Mouse (Mus musculus) neural tube, postnatal 0 days (tissue): ENCODE measurements around the gene Apbb2. TPM values are rescaled to one million over a fixed set of nuclear protein-coding genes. Genes with fewer than 3 reads are reported as not detected.

ENCODE experiments used
- polyA plus RNA-seq: library from polyadenylated mRNA; unstranded; fragments of >200 nt; fragmentation: Nextera tagmentation; extraction: Ambion mirVana; gene quantifications from 2 replicates; pipeline ENCODE4 v1.2.1, GENCODE M21; 2015

Apbb2 gene
- polyA plus RNA-seq = 69.5 and 77.8 TPM in 2 replicates

DNA sequence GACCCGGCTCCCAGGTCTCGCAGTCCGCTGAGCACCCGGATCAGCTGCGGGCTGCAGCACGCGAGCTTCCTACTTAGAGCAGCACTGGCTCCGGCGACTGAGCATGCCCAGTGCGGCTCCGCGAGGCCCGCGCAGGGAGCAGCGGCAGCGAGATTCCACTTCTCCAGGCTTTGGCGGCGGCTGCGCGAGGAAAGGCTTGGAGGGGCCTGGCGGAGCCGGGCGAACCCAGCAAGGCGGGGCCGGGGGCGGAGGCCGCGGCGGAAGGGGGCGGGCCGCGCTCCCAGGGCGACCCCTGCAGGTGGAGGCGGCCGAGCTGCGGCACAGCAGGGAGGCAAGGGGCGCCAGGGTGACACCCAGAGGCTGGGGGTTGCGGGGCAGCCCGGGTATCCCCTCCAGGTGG lies at the start of gene Apbb2:
Apbb2 (minus strand) TSS at position 188 of the 400 bp plus-strand sequence.

DNA sequence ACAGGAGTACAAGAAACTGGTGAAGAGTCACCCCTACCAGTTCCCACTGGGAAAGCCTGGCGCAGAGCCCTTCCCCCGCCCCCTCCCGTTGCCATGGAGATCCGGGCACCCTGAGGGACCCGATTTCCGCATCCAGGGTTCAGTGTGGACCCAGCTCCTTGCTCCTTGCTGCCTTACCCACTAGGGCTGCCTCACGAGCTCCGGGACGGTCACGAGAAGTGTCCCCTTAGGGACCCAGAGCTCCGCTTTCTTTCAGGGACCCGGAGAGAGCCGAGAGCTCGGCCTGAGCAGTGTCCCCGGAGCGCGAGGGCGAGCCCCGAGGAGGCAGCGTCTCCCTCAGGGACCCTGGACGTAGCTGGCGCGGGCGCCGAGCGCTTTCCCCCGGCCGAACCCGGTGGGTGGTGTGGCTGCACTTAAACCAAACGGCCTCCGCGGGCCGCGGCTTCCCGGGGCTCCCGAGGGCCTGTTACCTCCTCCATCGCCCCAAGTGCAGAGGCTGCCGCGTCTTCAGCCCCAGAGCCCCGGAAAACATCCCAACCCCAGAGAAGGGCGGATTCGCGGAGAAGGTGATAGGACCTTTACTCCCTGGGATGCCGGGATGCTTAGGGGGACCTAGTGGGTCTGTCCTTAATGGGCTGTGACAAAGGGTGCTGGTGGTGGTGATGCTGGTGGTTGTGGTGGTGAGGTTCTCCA lies 358.7 kb downstream of the Apbb2 start, which contains the start of gene Nsun7:
Nsun7 (plus strand) TSS at position 142 of the 693 bp plus-strand sequence.

Other genes with a start within 250 kb of the Apbb2 start
- gene Uchl1, start 57.3 kb upstream of the Apbb2 start, polyA plus RNA-seq = 1,464 and 1,575 TPM in 2 replicates
- 71.0 and 78.3 TPM in 2 replicates for gene Limch1, start 127.0 kb upstream of the Apbb2 start, polyA plus RNA-seq